Mouse (Mus musculus) embryo, embryonic 10.5 days (tissue): ENCODE data around the gene Fam173a.
"Not testable (repeated sequence)": the region's sequence is repeated elsewhere in the genome, so short reads cannot be mapped to it uniquely, and the experiment has no call there.

Source experiments
- DNase-seq: peaks from one replicate; pipeline ENCODE4 v3.0.0-alpha.2; 2015; ENCODE audit warnings: low spot score

The Fam173a gene

GRCm38 (mm10) chr17:25828712-25829557, 36.2 kb upstream of the Fam173a start, which contains the start of gene Jmjd8:
TSS of gene Jmjd8 (plus strand) at chr17:25828867.
- peak; percentile 88 for DNase-seq

GRCm38 (mm10) chr17:25828223-25828594, 35.5 kb upstream of the Fam173a start:
- DNase-seq, result no peak

GRCm38 (mm10) chr17:25827546-25828222, 35.0 kb upstream of the Fam173a start:
- DNase-seq, result no peak

- DNase-seq, result no peak
Measured at GRCm38 (mm10) chr17:25827011-25827410, 34.3 kb upstream of the Fam173a start.

- DNase-seq, result no peak
Measured at GRCm38 (mm10) chr17:25825984-25826570, 33.4 kb upstream of the Fam173a start.

- no peak for DNase-seq
Measured at GRCm38 (mm10) chr17:25825311-25825710, 32.6 kb upstream of the Fam173a start.

- DNase-seq, result no peak
Measured at GRCm38 (mm10) chr17:25824362-25825142, 31.9 kb upstream of the Fam173a start.

- DNase-seq, result peak; percentile 95
Measured at GRCm38 (mm10) chr17:25823452-25823851, 30.8 kb upstream of the Fam173a start, which contains the start of gene Wdr24. TSS of gene Wdr24 (plus strand) at chr17:25823627.

GRCm38 (mm10) chr17:25818851-25819780, 26.4 kb upstream of the Fam173a start:
- no peak for DNase-seq

- DNase-seq, result no peak
Measured at GRCm38 (mm10) chr17:25817662-25818061, 25.0 kb upstream of the Fam173a start.

- peak; percentile 90 for DNase-seq
Measured at GRCm38 (mm10) chr17:25813471-25813870, 20.8 kb upstream of the Fam173a start.

- DNase-seq, result no peak
Measured at GRCm38 (mm10) chr17:25810890-25811289, 18.2 kb upstream of the Fam173a start.

GRCm38 (mm10) chr17:25809606-25810340, 17.1 kb upstream of the Fam173a start:
- peak; percentile 46 for DNase-seq

- peak; percentile 90 for DNase-seq
Measured at GRCm38 (mm10) chr17:25808789-25809605, 16.3 kb upstream of the Fam173a start, which contains the start of gene Fbxl16. TSS of gene Fbxl16 (plus strand) at chr17:25809085.

- DNase-seq, result no peak
Measured at GRCm38 (mm10) chr17:25808028-25808427, 15.3 kb upstream of the Fam173a start.

- DNase-seq, result not testable (repeated sequence)
Measured at GRCm38 (mm10) chr17:25807452-25807851, 14.8 kb upstream of the Fam173a start.

GRCm38 (mm10) chr17:25806507-25806906, 13.8 kb upstream of the Fam173a start:
- no peak for DNase-seq

GRCm38 (mm10) chr17:25802825-25803517, 10.3 kb upstream of the Fam173a start:
- peak; percentile 89 for DNase-seq
